Mouse (Mus musculus): ENCODE data around the gene Ankrd53. TPM values are rescaled to one million over a fixed set of nuclear protein-coding genes. Genes with fewer than 3 reads are reported as not detected.
"Not testable (repeated sequence)": the region's sequence is repeated elsewhere in the genome, so short reads cannot be mapped to it uniquely, and the experiment has no call there.

Gene Ankrd53
- polyA plus RNA-seq, 3 experiments from 2014 or later = 0.29 TPM; not detected in 2

- ATAC-seq = no peak
Measured at GRCm38 (mm10) chr6:83768485-83768884, 6.0 kb downstream of the Ankrd53 start.

GRCm38 (mm10) chr6:83774126-83774525, 11.7 kb downstream of the Ankrd53 start:
- ATAC-seq = no peak

DNA sequence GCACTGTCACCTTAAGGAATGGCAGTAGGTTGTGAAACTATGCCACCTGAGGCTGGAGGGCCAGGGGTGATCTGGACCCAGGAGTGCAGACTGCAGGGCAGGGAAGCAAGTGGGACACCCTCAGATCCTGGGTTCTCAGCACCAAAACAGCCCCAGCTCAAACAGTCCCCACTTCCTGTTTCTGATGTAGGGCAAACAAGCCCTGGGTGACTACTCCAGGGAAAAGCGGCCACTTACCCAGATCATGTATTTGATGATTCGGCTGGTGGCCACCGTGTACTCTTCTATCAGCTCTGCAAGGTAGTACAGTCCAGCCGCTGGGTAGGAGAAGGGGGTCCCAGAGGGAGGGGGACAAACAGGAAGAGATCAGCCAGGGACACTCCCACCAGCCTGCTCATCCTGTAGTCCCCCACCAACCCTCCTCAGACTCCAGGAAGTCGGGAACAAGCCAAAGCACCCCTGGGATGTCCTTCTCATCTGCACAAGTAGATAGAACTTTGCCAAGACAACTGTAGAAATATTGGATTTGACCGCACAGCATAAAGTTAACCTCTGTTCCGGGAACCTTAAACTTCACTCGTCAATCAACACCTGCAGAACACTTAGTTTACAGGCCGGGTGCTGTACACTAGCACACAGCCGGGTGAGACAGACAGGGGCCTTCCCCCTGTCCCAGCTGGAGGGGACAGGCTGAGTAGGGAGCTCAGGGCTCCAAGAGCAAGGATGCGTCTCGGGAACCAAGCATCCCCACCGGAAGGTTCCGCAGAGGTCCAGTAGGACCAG, 12.5 kb downstream of the Ankrd53 start:
- peak; percentile 33 for ATAC-seq

DNA sequence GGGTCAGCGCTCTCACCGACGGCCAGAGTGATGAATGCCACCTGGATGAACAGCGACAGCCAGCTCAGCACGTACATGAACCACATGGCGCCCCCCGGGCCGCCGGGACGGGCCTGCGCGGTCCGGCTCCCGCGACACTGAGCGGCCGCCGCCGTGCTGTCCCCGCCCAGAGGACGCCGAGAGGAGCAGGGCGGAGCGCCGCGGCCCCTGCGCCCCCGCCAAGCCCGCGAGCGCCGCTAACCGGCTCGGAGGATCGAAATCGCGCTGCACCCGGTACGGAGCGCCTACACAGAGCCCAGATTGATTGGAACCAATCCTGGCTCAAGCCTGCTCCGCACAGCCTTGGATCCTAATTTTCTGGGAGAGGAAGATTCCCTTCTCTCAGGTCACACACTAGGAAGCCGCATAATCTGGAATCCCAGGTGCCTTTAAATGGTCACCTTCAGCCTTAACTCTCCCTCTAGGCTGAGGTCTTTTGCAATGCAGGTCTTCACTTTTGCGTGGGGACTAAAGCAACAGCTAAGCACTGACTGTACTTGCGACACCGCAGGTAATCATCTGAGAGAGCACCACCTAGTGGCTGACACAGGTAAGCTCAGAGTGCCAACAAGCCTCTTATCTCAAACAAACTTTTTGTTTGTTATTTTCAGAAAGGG, 13.3 kb downstream of the Ankrd53 start, which contains the start of gene Tex261:
TSS of gene Tex261 (minus strand) at position 176 of the 656 bp plus-strand sequence.
- peak; percentile 86 for ATAC-seq

DNA sequence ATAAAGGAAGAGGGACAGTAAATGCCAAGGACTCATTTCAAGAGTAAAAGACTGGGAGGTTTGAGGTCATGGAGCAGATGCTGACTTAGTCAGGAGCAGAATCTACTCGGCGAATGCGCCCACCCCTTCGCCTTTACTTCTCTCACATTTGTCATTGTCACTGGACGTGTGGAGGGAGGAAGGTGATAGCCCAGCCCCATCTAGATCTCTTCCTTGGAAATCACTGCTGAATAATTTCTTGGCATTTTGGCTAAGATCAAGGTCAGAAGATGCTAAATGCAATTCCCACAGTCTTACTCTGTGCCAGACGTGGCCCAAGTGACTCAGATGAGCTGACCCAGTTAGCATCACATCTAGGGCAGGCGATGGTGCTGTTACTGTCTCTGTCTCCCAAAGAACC, 15.9 kb downstream of the Ankrd53 start:
- no peak for ATAC-seq

DNA sequence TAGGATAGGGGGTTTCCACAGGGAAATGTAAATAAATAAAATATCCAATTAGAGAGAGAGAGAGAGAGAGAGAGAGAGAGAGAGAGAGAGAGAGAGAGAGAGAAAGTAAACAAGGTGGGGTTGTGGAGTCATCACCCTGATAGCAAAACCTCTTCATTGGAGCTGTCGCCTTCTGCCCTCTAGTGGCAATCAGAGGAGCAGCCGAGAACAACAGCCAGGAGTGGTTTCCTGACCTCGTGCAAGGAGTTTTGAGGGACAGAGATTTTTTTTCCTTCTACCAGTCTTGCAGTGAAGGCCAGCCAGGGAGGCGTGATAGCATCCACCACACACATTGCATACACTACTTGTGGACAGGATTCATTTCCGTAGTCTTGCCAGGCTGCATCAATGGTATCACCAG, 16.6 kb downstream of the Ankrd53 start:
- ATAC-seq = no peak

DNA sequence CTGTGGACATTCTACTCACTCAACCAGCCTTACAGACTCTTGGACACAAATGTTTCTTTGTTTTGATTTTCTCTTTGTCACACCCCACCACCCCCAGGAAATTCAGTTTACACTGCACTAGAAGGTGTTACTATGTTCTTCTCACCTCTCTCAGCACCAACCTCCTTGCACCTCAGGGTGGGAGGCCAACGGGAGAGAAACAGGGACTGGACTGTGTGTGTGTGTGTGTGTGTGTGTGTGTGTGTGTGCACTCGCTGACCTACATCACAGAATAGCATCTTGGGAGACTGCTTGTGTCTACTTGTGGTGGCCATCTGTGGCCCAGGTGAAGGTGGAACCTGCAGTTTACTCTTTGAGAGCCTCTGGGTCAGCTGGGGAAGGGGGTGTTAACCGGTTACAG, 24.0 kb downstream of the Ankrd53 start:
- ATAC-seq = no peak

- no peak for ATAC-seq
Measured at GRCm38 (mm10) chr6:83788554-83788953, 26.1 kb downstream of the Ankrd53 start.

- not testable (repeated sequence) for ATAC-seq
Measured at GRCm38 (mm10) chr6:83790533-83790932, 28.1 kb downstream of the Ankrd53 start.

DNA sequence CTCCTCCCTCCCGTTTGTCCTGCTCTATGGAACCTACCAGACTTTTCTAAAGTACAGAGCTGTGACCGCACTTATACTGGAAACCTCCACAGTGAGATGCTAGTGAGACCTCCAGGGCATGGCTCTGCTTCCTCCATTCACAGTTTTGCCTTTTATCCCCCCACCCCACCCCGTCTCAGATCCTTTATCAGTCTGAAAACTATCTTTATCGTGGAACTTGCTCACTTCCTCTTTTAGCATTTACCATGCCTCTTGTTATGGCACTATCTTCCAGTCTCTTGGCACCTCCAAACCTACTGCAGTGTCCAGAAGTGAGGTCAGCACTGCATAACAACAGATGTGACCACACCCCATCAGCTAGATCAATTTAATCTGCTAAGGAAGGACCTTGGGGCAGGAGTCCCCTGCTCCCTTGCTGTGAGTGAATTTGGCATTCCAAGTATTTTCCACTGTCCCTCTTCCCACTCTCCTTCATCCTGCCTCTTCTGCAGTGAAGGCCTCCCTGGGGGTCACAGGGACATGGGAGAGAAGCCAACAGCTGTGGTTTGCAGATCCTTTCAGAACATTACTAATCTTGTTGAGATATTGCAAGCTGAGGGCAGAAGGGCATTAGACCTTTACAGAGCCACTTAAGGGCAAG, 28.9 kb downstream of the Ankrd53 start:
- ATAC-seq = no peak

DNA sequence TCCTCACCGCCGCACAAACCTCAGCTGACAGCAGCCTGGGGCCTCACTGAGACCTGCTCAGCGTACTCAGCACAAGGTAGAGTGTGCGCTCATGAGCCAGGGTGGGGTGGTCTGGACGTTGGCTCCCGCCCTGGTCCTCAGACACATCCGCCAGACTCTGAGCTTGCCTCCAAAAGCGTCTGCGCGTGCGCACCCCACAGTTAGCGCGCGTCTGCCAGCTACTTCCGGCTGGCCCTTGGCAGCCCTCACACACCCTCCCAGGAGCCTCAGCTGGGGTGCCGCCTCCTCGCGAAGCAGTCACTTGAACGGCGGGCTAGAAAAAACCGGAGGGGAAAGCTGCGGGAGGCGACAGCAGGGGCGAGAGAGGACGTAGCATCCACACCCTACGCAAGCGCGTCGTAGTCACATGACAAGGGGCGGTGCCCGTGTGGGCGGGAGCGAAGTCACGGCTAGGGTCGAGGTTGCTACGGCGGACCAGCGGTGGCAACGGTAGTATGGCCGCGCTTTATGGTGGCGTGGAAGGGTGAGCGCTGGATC, 32.4 kb downstream of the Ankrd53 start, which contains the start of gene Nagk:
TSS of gene Nagk (plus strand) at position 223 of the 537 bp plus-strand sequence.
- ATAC-seq = peak; percentile 92

GRCm38 (mm10) chr6:83795492-83795900, 33.1 kb downstream of the Ankrd53 start:
- no peak for ATAC-seq

- no peak for ATAC-seq
Measured at GRCm38 (mm10) chr6:83796686-83797085, 34.2 kb downstream of the Ankrd53 start.

GRCm38 (mm10) chr6:83802033-83802432, 39.6 kb downstream of the Ankrd53 start:
- ATAC-seq = no peak

GRCm38 (mm10) chr6:83802846-83803245, 40.4 kb downstream of the Ankrd53 start:
- no peak for ATAC-seq

DNA sequence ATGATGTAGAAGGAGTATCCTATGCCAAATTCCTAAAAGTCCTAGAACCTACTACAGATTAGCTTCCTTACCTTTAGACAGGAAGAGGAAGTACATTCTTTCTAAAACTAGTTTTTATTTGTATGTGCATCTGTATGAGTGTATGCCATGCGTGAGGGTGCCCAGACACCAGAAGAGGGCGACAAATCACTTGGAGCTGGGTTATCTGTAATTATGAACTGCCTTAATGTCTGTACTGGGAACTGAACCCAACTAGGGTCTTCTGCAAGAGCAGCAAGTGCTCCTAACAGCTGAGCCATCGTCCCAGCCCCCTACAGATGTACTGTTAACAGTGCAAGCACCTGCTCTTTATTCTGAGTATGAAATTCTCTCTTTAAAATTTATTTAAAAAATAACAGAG, 53.4 kb downstream of the Ankrd53 start:
- ATAC-seq = no peak

Other genes with a start within 250 kb of the Ankrd53 start
- 10 to 100 TPM; 25.8 to 52.0 (median 35.3) TPM for gene Actg2, start 226.4 kb upstream of the Ankrd53 start, polyA plus RNA-seq (2017; shearing (Covaris generic))
- gene Stambp, start 189.9 kb upstream of the Ankrd53 start, polyA plus RNA-seq (2017; shearing (Covaris generic)) = 10 to 100 TPM; 30.8 to 48.3 (median 33.1) TPM
- gene Clec4f, start 106.5 kb upstream of the Ankrd53 start, polyA plus RNA-seq (2017; shearing (Covaris generic)) = not detected
- gene Cd207, start 84.8 kb upstream of the Ankrd53 start, polyA plus RNA-seq (2017; shearing (Covaris generic)) = not detected
- gene Vax2, start 51.4 kb upstream of the Ankrd53 start, polyA plus RNA-seq (2017; shearing (Covaris generic)) = 1 to 10 TPM in 1 of 3 experiments, not detected in 2; 1.3 TPM
- gene Atp6v1b1, start 19.7 kb upstream of the Ankrd53 start, polyA plus RNA-seq (2017; shearing (Covaris generic)) = not detected
- gene Tex261, start 13.2 kb downstream of the Ankrd53 start, polyA plus RNA-seq (2017; shearing (Covaris generic)) = 100 to 1,000 TPM in 1 of 3 experiments, 10 to 100 TPM in 2; 67.9 to 100 (median 91.6) TPM
- 10 to 100 TPM; 24.2 to 42.4 (median 38.8) TPM for gene Nagk, start 32.3 kb downstream of the Ankrd53 start, polyA plus RNA-seq (2017; shearing (Covaris generic))
- gene Paip2b, start 69.1 kb downstream of the Ankrd53 start, polyA plus RNA-seq (2017; shearing (Covaris generic)) = 10 to 100 TPM; 19.6 to 30.8 (median 21.7) TPM
- 100 to 1,000 TPM in 2 of 3 experiments, 10 to 100 TPM in 1; 90.8 to 175 (median 132) TPM for gene Zfp638, start 104.5 kb downstream of the Ankrd53 start, polyA plus RNA-seq (2017; shearing (Covaris generic))
- gene Dysf, start 245.9 kb downstream of the Ankrd53 start, polyA plus RNA-seq (2017; shearing (Covaris generic)) = not detected